Mouse (Mus musculus) monocyte, adult 2 months (primary cell): Measurements from ENCODE around the gene Gm9999.
A peak's percentile ranks its signal among the peaks of the same experiment; 100 is the strongest.
"Not testable (repeated sequence)": the region's sequence is repeated elsewhere in the genome, so short reads cannot be mapped to it uniquely, and the experiment has no call there.

ENCODE experiments used
- DNase-seq, 2 experiments: peaks; one replicate each; pipeline ENCODE4 v3.0.0; 2022; ENCODE audit warnings: low spot score in 2 of 2, low read depth in 1 of 2

The Gm9999 gene

GRCm38 (mm10) chr7:46983280-46983679 lies at the start of gene Gm9999:
TSS of gene Gm9999 (plus strand) at chr7:46983580.
- no peak for DNase-seq

GRCm38 (mm10) chr7:46934788-46935187 lies 48.6 kb upstream of the Gm9999 start:
- no peak for DNase-seq

- no peak for DNase-seq
Observed at GRCm38 (mm10) chr7:46935847-46936246, 47.5 kb upstream of the Gm9999 start.

- peak; percentile 54 to 70 for DNase-seq
Observed at GRCm38 (mm10) chr7:46957831-46958691, 25.3 kb upstream of the Gm9999 start, which contains the start of gene Uevld. TSS of gene Uevld (minus strand) at chr7:46958527.

GRCm38 (mm10) chr7:46958853-46959252 lies 24.5 kb upstream of the Gm9999 start:
- no peak for DNase-seq

- DNase-seq = no peak
Observed at GRCm38 (mm10) chr7:46960991-46961390, 22.4 kb upstream of the Gm9999 start.

- no peak for DNase-seq
Observed at GRCm38 (mm10) chr7:46962132-46962531, 21.2 kb upstream of the Gm9999 start.

GRCm38 (mm10) chr7:46962806-46963618 lies 20.4 kb upstream of the Gm9999 start:
- DNase-seq = peak in 1 of 2 experiments; percentile 30

- no peak for DNase-seq
Observed at GRCm38 (mm10) chr7:46964070-46964469, 19.3 kb upstream of the Gm9999 start.

GRCm38 (mm10) chr7:46969898-46970297 lies 13.5 kb upstream of the Gm9999 start:
- DNase-seq = no peak

GRCm38 (mm10) chr7:46974648-46975047 lies 8.7 kb upstream of the Gm9999 start:
- DNase-seq = no peak

GRCm38 (mm10) chr7:46975456-46975855 lies 7.9 kb upstream of the Gm9999 start:
- no peak for DNase-seq

- DNase-seq = peak; percentile 59 to 64
Observed at GRCm38 (mm10) chr7:46985718-46986505, 2.5 kb downstream of the Gm9999 start.

GRCm38 (mm10) chr7:46986646-46987045 lies 3.3 kb downstream of the Gm9999 start:
- no peak for DNase-seq

GRCm38 (mm10) chr7:46987073-46987472 lies 3.7 kb downstream of the Gm9999 start:
- no peak for DNase-seq

- not testable (repeated sequence) for DNase-seq
Observed at GRCm38 (mm10) chr7:46989387-46989786, 6.0 kb downstream of the Gm9999 start.

- DNase-seq = no peak
Observed at GRCm38 (mm10) chr7:46993079-46993478, 9.7 kb downstream of the Gm9999 start.

GRCm38 (mm10) chr7:46995558-46995957 lies 12.2 kb downstream of the Gm9999 start:
- DNase-seq = no peak

GRCm38 (mm10) chr7:46997008-46997407 lies 13.6 kb downstream of the Gm9999 start:
- DNase-seq = no peak

GRCm38 (mm10) chr7:46997644-46998395 lies 14.4 kb downstream of the Gm9999 start:
- DNase-seq = no peak
